Mouse (Mus musculus) thymus, adult 2 months (tissue): ENCODE measurements around the gene Prr18.

ENCODE experiments used
- CTCF ChIP-seq: fragments of 200-500 bp; IDR thresholded peaks from 2 replicates; pipeline ENCODE4 v1.5.1; 2012; ENCODE audit warnings: mild to moderate bottlenecking, control low read depth, low read length, moderate library complexity, borderline replicate concordance; ENCODE audit not compliant: control insufficient read depth, poor library complexity, insufficient read depth; ENCODE audit errors: extremely low read depth
- POLR2A ChIP-seq: fragments of 200-500 bp; IDR thresholded peaks from 2 replicates; pipeline ENCODE4 v1.6.1; 2012; ENCODE audit warnings: mild to moderate bottlenecking, low read length, control low read depth, moderate library complexity; ENCODE audit not compliant: control insufficient read depth, poor library complexity, insufficient read depth; ENCODE audit errors: extremely low read depth

DNA sequence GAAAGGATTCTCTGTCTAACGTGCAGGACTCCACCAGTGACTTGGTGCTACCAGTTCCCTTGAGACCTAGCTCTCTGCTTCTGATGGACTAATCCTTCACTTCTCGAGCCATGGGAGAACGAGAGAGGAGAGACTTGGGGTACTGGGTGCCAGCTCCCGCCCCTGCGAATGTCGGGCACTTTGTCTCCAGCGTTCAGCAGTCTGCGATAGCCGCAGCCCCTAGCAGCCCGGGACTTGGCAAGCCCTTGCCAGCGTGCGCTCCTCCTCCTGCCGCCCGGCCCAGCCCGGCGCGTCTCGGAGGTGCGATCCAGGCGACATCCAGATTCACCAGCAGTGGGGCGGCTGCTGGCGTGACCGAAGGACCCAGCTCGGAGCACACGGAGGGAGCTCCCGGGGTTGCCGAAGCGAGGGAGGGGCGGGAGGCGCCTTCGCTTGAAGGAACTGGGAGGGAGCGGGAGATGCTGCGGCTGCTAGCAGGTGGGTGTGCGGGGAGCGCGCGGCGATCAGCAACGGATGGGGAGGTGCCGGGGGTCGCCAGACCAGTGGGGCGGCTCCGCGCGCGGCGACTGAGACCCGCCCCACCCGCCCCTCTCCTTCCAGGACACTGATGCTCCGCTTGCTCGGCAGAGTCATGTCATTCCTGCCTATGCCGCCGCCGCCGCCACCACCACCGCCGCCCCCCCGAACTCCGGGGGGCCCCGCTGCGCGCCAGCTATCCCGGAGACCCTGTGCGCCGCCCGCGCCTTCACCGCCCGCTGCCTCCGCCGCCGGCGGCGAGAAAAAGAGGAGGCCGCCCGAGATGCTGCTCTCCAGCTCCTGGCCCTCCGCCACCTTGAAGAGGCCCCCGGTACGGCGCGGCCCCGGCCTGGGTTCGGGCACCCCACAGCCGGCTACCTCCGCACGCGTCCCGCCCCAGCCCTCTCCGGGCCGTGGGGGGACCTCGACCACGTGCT is 3.4 kb downstream of the Prr18 start:
- TF ChIP-seq CTCF: no peak
- no peak for TF ChIP-seq POLR2A
